Mouse (Mus musculus): ENCODE results near the gene Brat1.
A peak's percentile ranks its signal among the peaks of the same experiment; 100 is the strongest.

The Brat1 gene

DNA sequence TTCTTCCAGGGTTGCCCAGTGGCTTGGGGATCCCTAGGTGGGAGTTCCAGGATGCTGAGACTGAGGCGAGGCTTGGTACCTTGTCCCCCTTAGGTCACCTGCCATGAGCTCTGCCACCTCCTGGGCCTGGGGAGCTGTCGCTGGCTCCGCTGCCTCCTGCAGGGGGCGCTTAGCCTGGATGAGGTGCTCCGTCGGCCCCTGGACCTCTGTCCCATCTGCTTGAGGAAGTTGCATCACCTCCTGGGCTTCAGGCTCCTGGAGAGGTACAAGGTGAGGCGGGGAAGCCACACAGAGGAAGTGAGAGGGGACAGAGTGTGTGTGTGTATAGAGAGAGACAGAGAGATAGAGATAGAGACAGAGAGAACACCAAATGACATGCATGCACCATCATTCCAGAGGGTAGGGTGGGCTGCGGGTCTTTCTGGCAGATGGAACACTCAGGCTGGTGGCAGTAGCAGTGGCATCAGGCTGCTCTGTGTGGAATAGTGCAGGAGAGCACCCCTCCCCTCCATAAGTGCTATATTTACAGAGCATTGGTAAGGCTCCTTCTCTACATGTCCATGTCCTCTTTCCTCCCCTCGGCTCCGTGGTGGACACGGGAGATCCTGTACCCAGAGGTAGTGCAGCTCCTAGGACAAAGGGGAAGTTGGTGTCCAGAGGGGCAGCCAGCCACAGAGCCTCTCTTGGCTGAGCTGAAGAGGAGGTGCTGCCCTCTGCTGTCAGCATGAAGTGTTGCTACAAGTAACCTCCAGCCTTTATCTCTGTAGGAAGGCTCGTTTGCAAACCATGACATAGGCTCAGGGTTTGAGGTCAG lies 44.5 kb downstream of the Brat1 start:
- DNase-seq, result peak; percentile 81 to 82

DNA sequence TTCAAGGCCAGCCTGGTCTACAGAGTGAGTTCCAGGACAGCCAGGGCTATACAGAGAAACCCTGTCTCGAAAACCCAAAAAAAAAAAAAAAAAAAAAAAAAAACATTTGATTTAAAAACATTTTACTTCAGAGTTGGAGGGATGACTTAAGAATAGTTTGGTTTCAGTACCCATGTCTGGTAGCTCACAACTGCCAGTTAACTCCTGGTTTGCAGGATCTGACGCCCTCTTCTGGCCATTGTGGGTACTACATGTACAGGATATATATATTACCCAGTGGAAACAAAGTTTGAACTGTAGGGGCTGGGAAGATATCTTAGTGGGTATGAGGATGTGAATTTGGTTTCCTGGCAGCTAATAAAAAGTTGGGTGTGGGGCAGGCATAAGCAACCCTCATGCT lies 46.1 kb downstream of the Brat1 start:
- DNase-seq, result peak; percentile 83 to 85

DNA sequence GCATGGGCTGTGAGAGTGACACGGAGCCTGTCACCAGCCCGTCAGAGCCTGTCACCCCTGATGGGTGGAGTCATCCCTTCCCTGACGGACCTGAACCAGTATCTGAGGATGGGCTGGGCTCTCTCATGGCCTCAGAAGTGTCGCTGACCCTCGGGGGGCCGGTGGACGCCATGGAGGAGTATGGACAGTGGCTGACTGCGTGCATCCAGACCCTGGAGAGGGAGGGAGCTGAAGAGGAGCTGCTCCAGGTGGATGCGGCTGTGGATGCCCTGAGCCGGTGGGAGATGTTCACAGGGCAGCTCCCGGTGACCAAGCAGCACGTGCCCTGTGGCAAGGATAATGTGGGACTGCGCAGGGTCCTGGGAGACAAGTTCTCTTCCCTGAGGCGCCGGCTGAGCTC lies 47.2 kb downstream of the Brat1 start:
- no peak for DNase-seq

DNA sequence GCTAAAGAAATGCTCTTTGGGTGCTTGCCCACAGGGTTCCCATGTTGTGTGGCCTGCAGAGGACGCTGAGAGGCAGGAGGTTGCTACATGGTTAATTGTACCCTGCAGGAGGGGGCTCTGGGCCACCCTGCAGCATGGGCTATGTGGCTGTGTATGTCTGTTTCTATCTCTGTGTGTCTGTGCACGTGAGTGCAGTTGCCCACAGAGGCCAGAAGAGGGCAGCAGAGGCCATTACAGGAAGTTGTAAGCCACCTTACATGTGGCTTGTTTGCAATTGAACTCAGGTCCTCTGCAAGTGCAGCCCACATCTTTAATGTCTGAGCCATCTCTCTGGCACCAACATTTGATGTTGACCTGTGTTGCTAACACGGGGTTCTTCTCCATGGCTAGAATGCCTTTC lies 47.8 kb downstream of the Brat1 start:
- DNase-seq, result peak; percentile 43 to 48

DNA sequence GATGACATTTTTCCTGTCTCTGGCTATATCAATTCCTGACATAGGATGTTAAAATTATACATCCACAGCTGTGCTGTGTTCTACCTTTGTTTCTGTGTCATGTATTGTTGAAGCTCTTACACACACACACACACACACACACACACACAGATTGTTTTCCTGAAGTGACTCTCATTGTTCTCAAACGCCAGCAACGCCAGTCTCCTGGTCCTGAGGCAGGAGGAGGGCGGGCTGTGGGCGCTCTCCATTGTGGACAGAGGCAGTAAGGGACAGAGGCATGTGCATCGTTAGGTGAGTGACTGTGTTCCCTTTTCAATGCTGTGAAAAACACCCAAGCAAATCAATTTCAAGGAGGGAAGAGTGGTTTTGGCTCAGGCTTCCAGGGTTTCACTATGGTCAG lies 48.4 kb downstream of the Brat1 start:
- DNase-seq, result no peak

DNA sequence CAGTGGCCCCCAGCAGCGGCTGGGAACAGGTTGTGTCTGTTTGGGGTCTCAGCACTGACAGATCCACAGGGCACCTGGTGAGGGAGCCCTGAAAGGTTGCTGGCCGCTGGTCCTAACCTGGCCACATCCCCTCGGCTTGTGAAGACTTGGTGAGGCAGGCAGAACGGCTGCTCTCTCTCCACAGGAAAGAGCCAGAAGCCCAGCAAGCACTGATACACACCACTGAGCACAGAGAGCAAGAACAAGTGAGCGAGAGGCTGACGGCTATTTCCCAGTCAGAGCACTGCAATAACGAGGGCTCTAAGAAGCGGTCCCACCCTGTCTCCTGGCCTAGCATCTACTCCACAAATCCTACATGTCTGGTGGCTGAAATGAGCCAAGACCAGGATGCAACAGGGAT lies 54.1 kb downstream of the Brat1 start:
- no peak for DNase-seq

DNA sequence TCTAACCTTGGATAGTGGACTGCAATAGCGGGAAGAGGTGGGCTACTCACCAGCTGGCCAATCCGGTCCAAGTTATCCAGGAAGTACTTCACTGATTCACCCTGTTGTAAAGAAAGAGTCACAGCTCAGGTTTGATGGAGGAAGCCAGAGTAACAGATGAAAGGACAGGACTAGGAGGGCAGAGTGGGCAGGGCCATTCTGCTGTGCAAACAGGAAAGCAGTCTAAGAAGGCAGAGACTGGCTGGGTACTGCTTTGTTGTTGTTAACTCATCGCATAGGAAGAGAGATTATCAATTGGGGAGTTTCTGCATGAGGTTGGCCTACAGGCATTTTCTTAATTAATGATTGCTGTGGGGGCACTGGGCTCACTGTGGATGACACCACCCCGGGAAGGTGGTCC lies 57.7 kb downstream of the Brat1 start:
- DNase-seq, result no peak

DNA sequence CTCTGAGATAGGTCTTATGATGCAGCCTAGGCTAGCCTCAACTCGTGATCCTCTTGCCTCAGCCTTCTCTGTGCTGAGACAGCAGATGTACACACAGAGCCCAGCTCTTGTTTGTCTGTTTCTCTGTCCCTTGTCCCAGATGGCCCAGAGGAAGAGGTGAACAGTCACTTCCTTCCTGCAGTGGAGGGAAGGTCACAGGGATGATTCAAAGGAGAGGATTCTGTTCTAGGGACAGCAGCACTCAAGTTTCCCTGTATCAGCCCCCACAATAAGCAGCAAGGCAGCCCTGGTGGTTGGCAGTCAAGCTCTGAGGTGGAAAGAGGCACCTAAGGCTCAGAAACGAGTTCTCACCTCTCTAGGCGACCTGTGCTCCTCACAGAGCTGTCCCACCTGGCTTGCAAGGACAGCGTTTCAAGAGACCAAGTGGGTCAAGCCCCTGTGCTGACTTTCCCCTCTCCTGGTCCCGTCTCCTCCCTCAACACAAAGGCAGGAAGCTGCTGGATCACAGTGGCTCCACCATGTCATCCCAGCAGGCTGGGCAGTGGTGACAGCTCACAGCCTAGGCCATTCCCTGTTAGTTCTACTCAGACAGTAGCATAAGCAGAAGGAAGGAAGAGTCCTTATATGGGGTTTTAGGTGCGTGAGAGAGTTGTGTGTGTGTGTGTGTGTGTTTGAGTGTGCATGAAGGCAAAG lies 60.3 kb downstream of the Brat1 start:
- DNase-seq, result no peak

DNA sequence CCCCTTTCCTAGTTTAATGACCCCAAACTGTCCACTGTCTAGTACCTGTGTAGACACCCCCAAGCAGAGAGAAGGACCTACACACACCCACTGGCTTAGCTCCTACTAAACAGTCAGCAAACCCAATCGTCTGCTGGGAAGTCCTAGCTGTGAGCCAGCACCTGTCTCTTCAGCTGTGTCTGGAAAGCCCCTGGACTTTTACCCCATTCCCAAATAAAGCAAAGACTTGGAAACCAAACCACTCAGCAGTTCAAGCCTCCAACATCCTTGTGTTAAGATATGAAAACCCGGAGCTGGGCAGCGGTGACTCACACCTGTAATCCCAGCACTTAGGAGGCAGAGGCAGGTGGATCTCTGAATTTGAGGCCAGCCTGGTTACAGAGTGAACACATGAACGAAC lies 61.8 kb downstream of the Brat1 start:
- no peak for DNase-seq

DNA sequence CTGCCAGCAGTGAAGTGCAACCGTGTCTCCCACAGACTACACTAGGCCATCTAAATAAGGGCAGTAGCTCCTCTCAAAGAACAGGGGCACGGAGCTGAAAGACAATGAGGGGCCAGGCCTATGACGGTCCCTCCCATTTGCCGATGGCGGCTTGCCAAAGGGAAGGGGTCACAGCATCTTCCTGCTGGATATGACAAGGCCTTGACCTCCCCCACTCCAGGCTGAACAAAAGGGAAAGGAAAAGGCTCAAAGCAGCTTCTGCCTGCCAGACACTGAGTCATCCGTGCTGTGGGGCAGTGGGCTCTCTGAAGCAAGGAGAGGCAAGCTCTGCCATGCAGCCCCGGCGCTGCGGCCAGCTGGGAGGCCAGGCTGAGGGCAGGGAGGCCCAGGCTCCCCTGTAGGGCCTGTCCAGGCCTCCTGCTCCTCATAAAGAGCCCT lies 62.9 kb downstream of the Brat1 start:
- no peak for DNase-seq

DNA sequence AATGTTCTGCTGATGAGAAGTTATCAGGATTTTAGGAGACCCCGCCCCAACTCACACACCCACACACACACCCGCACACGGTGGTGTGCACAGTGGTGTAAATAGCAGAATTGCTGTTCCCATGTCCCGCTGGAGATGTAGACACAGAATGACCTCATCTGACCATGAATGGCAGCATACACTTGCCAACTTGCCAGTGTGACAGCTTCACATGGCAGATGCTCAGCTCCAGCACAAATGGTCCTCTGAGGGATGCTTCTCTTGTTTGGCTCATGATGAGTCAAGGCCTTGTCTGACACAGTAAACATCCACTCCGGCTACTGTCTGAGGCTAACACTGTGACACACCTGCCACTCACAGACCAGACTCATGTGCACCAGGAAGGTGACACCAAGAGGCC lies 63.5 kb downstream of the Brat1 start:
- DNase-seq, result no peak
